Mouse (Mus musculus): Measurements from ENCODE around the gene Lao1.

GRCm38 (mm10) chr4:119009814-119010213 is 48.4 kb downstream of the Lao1 start:
- TF ChIP-seq POLR2A (IDR thresholded peaks at IDR 0.05; ENCODE audit: insufficient read length, low read depth) (no peak), POLR2AphosphoS2 (IDR thresholded peaks at IDR 0.05; ENCODE audit: insufficient read length, low read depth) (no peak), MYOD1 (IDR thresholded peaks at IDR 0.05; ENCODE audit: control insufficient read depth in 1 of 3, insufficient read length in 2 of 3, low read depth in 2 of 3) (no peak), TCF12 (IDR thresholded peaks at IDR 0.05; ENCODE audit: insufficient read depth, poor library complexity, severe bottlenecking) (no peak), MAX (IDR thresholded peaks at IDR 0.05; ENCODE audit: low read depth) (no peak)

All from myocyte (in vitro differentiated cells).